Mouse (Mus musculus): Measurements from ENCODE around the gene Dynlt1f.
"Not testable (repeated sequence)": the region's sequence is repeated elsewhere in the genome, so short reads cannot be mapped to it uniquely, and the experiment has no call there.

The Dynlt1f gene

DNA sequence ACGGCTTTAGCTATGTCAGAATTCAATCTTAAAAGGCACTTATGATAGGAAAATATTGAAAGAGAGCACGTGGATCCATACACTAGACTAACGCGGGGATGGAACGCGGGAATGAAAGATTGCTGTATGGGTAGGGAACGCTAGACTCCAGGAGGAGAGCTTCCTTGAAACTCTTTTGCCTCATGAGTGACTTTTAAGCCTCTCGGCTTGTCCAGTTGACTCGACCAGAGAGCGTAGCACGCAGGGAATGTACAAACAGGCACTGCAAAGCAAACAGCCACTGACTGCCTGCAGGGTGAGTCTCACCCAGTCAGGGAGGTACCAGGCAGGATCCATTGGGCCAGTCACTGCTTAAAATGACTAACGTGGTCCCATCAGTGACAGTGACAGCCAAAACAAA is 33.7 kb downstream of the Dynlt1f start:
- not testable (repeated sequence) for DNase-seq (ENCODE audit: low spot score)

DNA sequence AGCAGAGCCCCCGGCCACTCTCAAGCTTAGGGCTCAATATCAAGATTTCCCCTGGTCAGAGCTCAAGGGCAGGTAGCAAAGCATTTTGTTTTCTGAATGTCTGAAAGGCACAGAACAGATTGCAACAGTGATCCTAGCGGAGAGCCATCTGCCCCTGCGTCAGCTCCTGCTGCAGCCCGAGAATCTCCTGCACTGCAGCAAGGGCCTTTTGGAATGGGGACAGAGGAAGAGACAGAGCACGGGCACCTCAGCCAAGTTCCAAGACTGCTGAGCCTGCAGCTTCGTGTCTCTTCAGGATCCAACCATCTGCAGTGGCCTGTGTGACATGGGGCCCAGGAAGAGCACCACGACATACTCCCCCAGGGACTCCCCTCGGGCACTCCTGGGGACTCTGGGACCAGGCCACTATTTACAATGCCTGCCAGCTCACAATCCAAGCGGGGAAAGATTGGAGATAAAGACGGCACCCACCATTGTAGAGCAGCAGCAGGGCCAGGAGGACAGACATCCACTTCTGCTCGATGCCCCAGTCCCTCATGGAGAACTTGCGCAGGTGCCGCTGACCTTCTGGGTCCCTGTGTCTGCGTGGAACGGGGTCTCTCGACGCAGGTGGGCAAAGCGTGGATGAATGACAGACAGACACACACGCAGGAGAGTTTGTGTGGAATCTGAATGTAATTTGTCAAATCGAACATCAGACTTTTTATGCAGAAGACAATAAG is 34.8 kb downstream of the Dynlt1f start:
- not testable (repeated sequence) for DNase-seq (ENCODE audit: low spot score)

- not testable (repeated sequence) for DNase-seq (ENCODE audit: low spot score)
Measured at GRCm38 (mm10) chr17:6620035-6620434, 35.7 kb downstream of the Dynlt1f start.

DNA sequence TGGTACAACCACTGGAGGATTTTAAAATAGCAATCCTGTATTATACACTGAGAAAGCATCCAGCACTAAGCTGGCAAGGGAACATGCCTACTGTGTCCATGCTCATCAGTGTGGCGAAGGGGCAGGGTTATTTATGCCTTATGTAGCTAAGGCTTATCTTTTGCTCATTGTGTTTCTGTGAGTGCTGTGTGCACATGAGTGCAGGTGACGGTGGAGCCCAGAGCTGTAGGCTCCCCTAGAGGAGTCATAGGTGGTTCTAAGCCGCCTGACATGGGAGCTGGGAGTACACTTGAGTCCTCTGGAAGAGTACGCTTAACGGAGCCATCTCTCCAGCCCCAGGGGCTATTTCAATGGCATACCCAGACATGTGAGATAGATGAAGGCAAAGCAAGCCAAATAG is 36.4 kb downstream of the Dynlt1f start:
- not testable (repeated sequence) for DNase-seq (ENCODE audit: low spot score)

DNA sequence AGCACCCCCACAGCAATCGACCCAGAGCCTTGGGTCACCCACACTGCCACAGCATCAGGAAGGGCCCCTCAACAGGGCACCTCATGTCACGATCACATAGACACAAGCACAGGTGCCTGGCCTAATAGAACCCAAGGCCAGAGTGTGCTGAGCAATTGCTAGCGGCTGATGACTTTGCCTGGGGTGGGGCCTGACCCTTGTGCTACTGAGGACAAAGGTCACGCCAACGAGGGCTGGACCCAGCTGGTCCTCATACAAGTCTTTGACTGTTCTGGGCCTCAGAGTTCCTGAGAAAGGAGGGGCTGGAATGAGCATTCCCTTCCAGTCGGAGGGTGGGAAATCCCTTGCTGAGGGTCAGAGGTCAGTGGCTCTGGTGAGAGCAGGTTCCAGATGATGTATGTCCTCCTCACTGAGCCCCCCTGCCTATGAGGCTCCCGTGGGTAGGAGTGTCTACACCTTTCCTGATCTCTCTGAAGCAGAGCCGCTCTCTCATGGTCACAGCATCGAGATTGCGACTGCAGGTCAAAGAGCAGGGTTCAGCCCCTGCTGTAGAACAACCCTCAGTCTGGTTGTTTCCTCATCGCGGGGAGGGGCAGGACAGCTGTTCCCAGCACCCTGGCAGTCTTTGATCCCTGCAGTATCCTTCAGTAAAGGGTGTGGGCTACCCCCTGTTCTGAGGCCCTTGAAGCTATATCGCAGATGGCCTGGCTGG is 37.9 kb downstream of the Dynlt1f start:
- DNase-seq (ENCODE audit: low spot score), result not testable (repeated sequence)

DNA sequence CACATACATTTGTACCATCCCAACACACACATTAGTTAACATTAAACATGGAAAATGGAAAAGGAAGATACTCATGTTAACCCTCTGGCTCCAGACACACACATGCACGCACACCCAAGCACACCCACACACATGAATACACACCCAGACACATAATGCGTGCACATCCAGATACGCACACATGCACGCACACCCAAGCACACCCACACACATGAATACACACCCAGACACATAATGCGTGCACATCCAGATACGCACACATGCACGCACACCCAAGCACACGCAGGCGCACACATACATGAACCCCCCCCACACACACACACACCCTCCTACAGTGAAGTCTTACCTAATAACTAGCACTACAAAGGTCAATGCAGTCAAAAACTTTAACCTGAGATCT is 39.0 kb downstream of the Dynlt1f start:
- DNase-seq (ENCODE audit: low spot score), result not testable (repeated sequence)

DNA sequence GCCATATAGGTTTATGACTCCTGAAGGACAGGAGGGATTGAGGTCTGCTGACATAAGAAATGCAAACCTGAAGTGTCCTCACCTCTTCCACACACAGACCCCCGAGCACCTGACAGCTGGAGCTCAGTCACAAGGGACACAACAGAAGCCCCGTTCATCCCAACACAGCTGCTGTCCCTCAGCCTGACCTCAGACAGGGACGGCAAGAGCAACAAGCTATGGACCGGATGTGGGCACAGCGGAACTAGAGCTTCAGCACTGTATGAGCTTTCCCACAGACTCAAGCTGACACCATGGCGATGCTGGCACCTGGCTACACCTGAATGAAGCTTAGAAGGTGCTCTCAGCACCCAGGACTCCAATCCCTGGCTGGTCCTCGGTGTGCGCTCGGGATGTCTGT is 41.4 kb downstream of the Dynlt1f start:
- not testable (repeated sequence) for DNase-seq (ENCODE audit: low spot score)

DNA sequence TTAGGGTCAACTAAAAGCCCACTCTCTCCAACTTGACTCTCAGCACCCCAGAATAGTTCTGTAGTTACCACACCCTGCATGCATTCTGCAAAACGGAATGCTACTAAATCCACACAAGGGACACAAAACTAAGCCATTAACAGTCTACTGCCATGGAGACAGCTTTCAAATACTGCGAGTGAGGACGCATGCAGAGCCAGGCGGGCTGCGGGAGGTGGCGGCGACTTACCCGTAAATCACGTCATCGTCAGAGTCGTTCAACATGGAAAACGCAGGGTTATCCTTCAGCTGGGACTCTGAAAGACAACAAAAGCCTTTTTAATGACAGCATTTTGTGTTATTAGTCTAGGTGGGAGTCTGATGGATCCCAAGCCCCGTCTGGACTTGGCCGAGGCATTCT is 42.2 kb downstream of the Dynlt1f start:
- not testable (repeated sequence) for DNase-seq (ENCODE audit: low spot score)

- DNase-seq (ENCODE audit: low spot score), result peak; percentile 7
Measured at GRCm38 (mm10) chr17:6605347-6605746, 50.4 kb downstream of the Dynlt1f start.

DNA sequence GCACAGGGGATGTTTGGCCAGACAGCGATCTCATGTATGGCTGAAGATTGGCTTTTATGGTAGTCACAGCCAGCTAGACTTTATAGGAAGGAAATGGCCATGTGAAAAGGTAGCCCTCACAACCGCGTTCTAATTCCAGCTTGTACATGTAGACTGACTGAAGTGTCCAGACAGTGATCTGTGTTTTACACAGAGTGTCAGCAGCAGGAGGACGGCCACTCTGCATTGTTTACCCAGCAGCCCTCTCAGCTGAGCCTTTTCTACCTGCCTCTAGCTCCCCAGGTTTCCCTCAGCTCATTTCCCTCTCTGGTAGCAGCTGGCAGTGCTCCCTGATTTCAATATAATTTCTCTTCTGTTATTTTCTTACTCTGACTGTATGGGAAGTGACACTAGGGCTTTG is 53.5 kb downstream of the Dynlt1f start:
- DNase-seq (ENCODE audit: low spot score), result not testable (repeated sequence)

DNA sequence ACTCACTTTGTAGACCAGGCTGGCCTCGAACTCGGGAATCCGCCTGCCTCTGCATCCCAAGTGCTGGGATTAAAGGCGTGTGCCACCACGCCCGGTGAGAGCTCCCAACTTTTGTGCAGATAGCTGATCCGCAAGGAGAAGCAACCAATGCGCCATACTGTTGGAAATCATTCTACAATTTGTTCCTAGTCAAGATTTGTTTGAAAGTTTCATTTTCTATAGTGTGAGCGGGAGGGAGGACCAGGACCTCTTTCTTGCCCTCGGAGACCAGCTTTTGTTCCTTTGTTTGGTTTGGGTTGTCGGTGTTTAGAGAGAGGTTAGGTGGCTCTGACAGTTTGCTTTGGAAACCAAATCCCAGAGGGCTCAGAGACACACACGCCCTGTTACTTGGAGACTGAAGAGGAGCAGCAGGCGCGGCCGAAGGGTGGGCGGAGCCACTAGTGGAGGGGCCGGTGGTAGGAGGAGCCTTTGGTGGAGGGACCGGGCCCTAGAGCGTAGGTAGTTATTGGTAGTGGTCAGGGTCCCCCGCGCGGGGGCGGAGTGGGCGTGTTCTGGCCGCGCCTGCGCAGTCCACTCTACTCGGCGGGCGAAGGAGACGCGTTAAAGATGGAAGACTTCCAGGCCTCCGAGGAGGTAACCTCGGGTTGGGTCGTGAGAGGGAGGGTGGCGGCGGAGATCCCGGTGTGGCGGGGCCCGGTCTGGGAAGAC is 54.3 kb downstream of the Dynlt1f start, which contains the start of gene Dynlt1c:
Dynlt1c (plus strand) TSS at position 468 of the 708 bp plus-strand sequence.
- peak; percentile 73 for DNase-seq (ENCODE audit: low spot score)

DNA sequence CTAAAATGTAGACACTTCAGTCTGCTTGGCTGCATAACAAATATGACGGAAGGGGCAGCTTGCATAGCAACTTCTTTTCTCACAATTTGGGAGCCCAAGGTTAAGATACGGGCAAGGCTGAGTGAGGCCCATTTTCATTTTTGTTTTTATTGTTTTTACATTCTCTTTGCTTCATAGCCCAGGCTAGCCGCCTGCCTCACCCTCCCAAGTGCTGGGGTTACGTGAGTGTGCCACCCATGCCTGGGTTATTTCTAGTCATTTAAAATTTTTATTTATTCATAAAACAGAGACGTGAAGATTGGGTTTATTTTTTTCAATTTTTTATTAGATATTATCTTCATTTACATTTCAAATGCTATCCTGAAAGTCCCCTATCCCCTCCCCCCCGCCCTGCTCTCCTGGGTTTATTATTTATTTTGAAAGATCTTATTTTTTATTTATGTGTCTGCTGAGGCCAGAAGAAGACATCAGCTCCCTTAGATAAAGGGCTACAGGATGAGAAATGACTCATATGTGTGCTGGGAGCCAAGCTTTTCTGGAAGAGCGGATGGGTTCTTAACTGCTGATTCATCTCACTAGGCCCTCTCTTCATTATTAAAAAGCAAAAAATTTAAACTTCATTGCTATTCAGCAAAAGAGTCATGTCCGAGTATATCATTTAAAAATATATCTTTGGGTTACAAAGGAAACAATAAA is 55.3 kb downstream of the Dynlt1f start:
- DNase-seq (ENCODE audit: low spot score), result not testable (repeated sequence)

GRCm38 (mm10) chr17:6598356-6598755 is 57.3 kb downstream of the Dynlt1f start:
- not testable (repeated sequence) for DNase-seq (ENCODE audit: low spot score)

Measured in c-Kit-positive CD71-positive TER-119-positive erythroid progenitor cells, embryonic 14.5 days (primary cell).